In genomic region chr9:105989468-105989867, GRCm38 (mm10) we compare ENCODE assay signal across 21 mouse cellular contexts. TPM values are rescaled to one million over a fixed set of nuclear protein-coding genes. Genes with fewer than 3 reads are reported as not detected.
"Had no signal": no experiment of that assay in that cellular context is flagged by ENCODE, and none has a peak within 500 bp of the region (broad histone marks: within the 10 kb centered on the region; RNA-seq: fewer than 3 reads in every experiment).

No protein-coding gene starts in this region.

- H3K4me2 ChIP-seq: limb, embryonic 13.5 days; liver, embryonic 12.5 days; liver, embryonic 15.5 days; midbrain, embryonic 12.5 days; neural tube, embryonic 13.5 days had no signal

- H3K9ac ChIP-seq: limb, embryonic 13.5 days; liver, embryonic 12.5 days; liver, embryonic 15.5 days; midbrain, embryonic 12.5 days; neural tube, embryonic 13.5 days had no signal

- DNase-seq: kidney, adult 18-20 months; kidney, adult 9 months; kidney, postnatal 14 days; kidney, postnatal 4 days; liver; lung, adult 18-20 months; lung, postnatal 14 days; lung, postnatal 4 days; retina, postnatal 1 day; thymus, adult 2 months; thymus, postnatal 14 days; thymus, postnatal 4 days had no signal

- H3K4me1 ChIP-seq: limb, embryonic 10.5 days; limb, embryonic 13.5 days; liver, embryonic 12.5 days; liver, embryonic 15.5 days had no signal

- H3K27ac ChIP-seq: limb, embryonic 10.5 days; limb, embryonic 13.5 days; liver, embryonic 12.5 days; liver, embryonic 15.5 days; midbrain, embryonic 12.5 days; neural tube, embryonic 13.5 days had no signal

- H3K36me3 ChIP-seq: limb, embryonic 10.5 days; limb, embryonic 13.5 days; liver, embryonic 12.5 days; liver, embryonic 15.5 days; midbrain, embryonic 12.5 days; neural tube, embryonic 13.5 days had no signal

- ATAC-seq: intestine, embryonic 16.5 days; liver, embryonic 12.5 days; midbrain, embryonic 16.5 days had no signal

- H3K27me3 ChIP-seq: liver, embryonic 12.5 days; liver, embryonic 15.5 days; midbrain, embryonic 12.5 days; neural tube, embryonic 13.5 days had no signal

- H3K9me3 ChIP-seq: limb, embryonic 10.5 days; limb, embryonic 13.5 days; liver, embryonic 12.5 days; liver, embryonic 15.5 days; midbrain, embryonic 12.5 days; neural tube, embryonic 13.5 days had no signal

- H3K4me3 ChIP-seq: limb, embryonic 10.5 days; limb, embryonic 13.5 days; liver, embryonic 12.5 days; liver, embryonic 15.5 days; midbrain, embryonic 12.5 days; myocyte; neural tube, embryonic 13.5 days had no signal

RNA-seq across cellular contexts. Expression of gene Col6a5, which starts 29.0 kb away (rescaled TPM):
- polyA plus RNA-seq: liver, embryonic 12.5 days; liver, embryonic 15.5 days; myocyte had no signal
